Mouse (Mus musculus) hindbrain, embryonic 11.5 days (tissue): Measurements from ENCODE around the gene Krt39. TPM values are rescaled to one million over a fixed set of nuclear protein-coding genes. Genes with fewer than 3 reads are reported as not detected.

Source experiments
- ATAC-seq: fragments of 200-750 bp; cut with Nextera tagmentation; 2 replicates; pipeline ENCODE4 v1.8.0; 2017; ENCODE audit warnings: mild to moderate bottlenecking, moderate TSS enrichment, moderate library complexity; ENCODE audit not compliant: low FRiP score
- DNase-seq: peaks from one replicate; pipeline ENCODE4 v3.0.0-alpha.2; 2015; ENCODE audit warnings: low spot score
- H3K27ac ChIP-seq: fragments of 300-500 bp; sonication (generic); 2 replicates; pipeline ENCODE4 v1.5.1; 2014; ENCODE audit warnings: mild to moderate bottlenecking, low read depth, low read length
- H3K27me3 ChIP-seq: fragments of 300-500 bp; sonication (generic); 2 replicates; pipeline ENCODE4 v1.6.1; 2014; ENCODE audit warnings: mild to moderate bottlenecking, low read length, moderate library complexity, mixed read lengths; ENCODE audit not compliant: control insufficient read depth, insufficient read depth
- H3K36me3 ChIP-seq: fragments of 300-500 bp; sonication (generic); 2 replicates; pipeline ENCODE4 v1.6.1; 2014; ENCODE audit warnings: mild to moderate bottlenecking, low read length, moderate library complexity, mixed read lengths; ENCODE audit not compliant: control insufficient read depth, insufficient read depth
- H3K4me1 ChIP-seq: fragments of 300-500 bp; sonication (generic); replicated peaks from 2 replicates; pipeline ENCODE4 v1.6.1; 2014; ENCODE audit warnings: low read length, mixed read lengths; ENCODE audit not compliant: control insufficient read depth, insufficient read depth
- H3K4me2 ChIP-seq: fragments of 300-500 bp; sonication (generic); replicated peaks from 2 replicates; pipeline ENCODE4 v1.6.1; 2014; ENCODE audit warnings: mild to moderate bottlenecking, low read depth, low read length
- H3K4me3 ChIP-seq: fragments of 300-500 bp; sonication (generic); 2 replicates; pipeline ENCODE4 v1.5.1; 2014; ENCODE audit warnings: low read depth, low read length
- H3K9ac ChIP-seq: fragments of 300-500 bp; sonication (generic); 2 replicates; pipeline ENCODE4 v1.6.1; 2014; ENCODE audit warnings: low read depth, low read length
- H3K9me3 ChIP-seq: fragments of 300-500 bp; sonication (generic); 2 replicates; pipeline ENCODE4 v1.6.1; 2016; ENCODE audit warnings: low read length; ENCODE audit not compliant: control insufficient read depth
- WGBS: fragments of 180-500 bp; shearing (Covaris S2); extraction: QIAGEN DNeasy Blood & Tissue Kit; methylation state at CpG from one replicate; pipeline ENCODE4 v1.1.7; 2014; 5-methylcytosine and 5-hydroxymethylcytosine counted together
- polyA plus RNA-seq: library from polyadenylated mRNA; unstranded; fragments of >200 nt; fragmentation: Nextera tagmentation; extraction: Ambion mirVana; gene quantifications from 2 replicates; pipeline ENCODE4 v1.2.1, GENCODE M21; 2014

Krt39 gene
- not detected in 2 replicates for polyA plus RNA-seq

DNA sequence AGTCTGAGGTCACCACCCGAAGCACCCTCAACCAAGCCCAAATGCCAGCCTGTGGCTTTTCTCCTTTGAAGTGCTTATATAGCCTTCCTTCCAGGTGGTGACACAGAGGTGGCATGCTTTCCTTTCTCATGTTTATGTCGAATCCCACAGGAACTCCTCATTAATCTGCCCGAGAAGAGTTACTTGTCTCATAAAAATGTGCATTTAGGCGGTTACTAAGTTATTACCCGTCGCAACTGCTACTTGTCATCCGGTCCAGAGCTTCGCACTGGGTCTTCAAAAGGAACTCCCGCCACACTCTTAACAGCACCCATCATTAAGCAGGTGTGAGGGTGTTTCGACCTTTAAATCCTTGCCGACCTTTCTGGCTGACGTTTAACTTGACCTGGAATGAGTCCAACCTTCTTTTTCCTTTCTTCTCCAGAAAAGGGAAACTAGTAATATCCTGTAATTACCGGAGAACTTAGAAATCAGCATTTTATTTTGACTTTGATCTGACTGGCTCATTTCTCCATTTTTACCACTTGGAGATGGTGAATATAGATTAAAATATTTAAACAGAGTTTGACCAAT, at the start of gene Krt39:
TSS of gene Krt39 (minus strand) at position 51 of the 573 bp plus-strand sequence.
- no peak within 1 kb of the TSS for H3K4me3 ChIP-seq
- H3K27ac ChIP-seq = no peak within 1 kb of the TSS
- no peaks in the 10 kb centered on the region for H3K4me1 ChIP-seq
- H3K36me3 ChIP-seq = no peaks in the 10 kb centered on the region
- no peak for ATAC-seq
- no peaks in the 10 kb centered on the region for H3K9me3 ChIP-seq
- H3K27me3 ChIP-seq = no peaks in the 10 kb centered on the region
- no peak within 1 kb of the TSS for H3K9ac ChIP-seq
- no peak within 1 kb of the TSS for H3K4me2 ChIP-seq
- 87% methylated on average over 13 of the region's 13 CpGs for WGBS
- DNase-seq = no peak

- Histone ChIP-seq H3K36me3 (no peaks in the 10 kb centered on the region), H3K27ac (no peak within 1 kb of the TSS), H3K4me1 (no peaks in the 10 kb centered on the region), H3K9me3 (no peaks in the 10 kb centered on the region), H3K4me3 (no peak within 1 kb of the TSS), H3K27me3 (no peaks in the 10 kb centered on the region), H3K9ac (no peak within 1 kb of the TSS), H3K4me2 (no peak within 1 kb of the TSS)
- 94% methylated on average over 7 of the region's 7 CpGs for WGBS
- ATAC-seq (no peak), DNase-seq (no peak)
These were observed 45.4 kb upstream of the Krt39 start, which contains the start of gene Krtap3-1 for GRCm38 (mm10) chr11:99566530-99566929. Gene Krtap3-1 (minus strand): TSS chr11:99566630.

DNA sequence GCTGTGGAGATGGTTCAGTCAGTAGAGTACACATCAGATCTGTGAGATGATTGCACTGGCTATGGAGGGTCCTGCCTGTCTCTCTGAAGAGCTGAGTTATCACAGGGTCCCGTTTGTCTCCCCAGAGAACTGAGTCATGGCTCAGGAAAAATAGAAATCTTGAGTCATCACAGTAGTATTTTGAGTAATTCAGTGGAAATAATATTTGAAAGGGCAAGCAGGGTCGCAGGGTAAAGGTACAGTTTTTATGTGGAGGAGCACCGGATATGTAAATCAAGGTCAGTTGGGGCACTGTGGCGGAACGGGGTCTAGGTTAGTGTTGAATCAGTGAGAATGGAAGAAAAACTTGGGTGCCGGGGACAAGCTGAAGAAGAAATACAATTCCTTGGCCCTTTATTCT, 41.4 kb upstream of the Krt39 start:
- H3K9ac ChIP-seq = no peak overlapping the region
- no peaks in the 10 kb centered on the region for H3K27me3 ChIP-seq
- DNase-seq (no peak), ATAC-seq (no peak)
- H3K4me3 ChIP-seq = no peak overlapping the region
- no peak overlapping the region for H3K27ac ChIP-seq
- WGBS = 81% methylated on average over 6 of the region's 6 CpGs
- no peaks in the 10 kb centered on the region for H3K4me1 ChIP-seq
- no peaks in the 10 kb centered on the region for H3K36me3 ChIP-seq
- no peak overlapping the region for H3K4me2 ChIP-seq
- H3K9me3 ChIP-seq = no peaks in the 10 kb centered on the region

DNA sequence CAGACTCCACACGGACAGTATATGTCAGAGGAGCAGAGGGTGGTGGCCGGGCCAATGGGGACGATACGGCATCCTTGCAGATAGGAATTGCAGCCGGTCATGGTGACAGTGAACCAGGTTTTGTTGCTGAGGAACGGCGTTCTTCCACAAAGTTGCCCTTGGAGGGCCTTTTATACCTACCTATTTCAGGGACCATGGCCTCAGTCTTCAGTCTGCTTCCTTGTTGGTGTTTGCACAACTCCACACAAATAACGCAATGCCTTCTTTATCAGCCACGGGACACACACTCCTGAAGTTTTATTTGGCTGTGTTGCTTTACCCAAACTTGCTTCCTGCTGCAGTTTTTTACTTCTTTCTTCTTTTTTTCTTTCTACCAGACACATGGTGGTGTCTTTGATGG, 38.2 kb upstream of the Krt39 start, which contains the start of gene Gm11939:
TSS of gene Gm11939 (minus strand) at position 101 of the 400 bp plus-strand sequence.
- H3K4me3 ChIP-seq = no peak within 1 kb of the TSS
- H3K27me3 ChIP-seq = no peaks in the 10 kb centered on the region
- H3K4me2 ChIP-seq = no peak within 1 kb of the TSS
- no peak within 1 kb of the TSS for H3K9ac ChIP-seq
- WGBS = 88% methylated on average over 9 of the region's 9 CpGs
- ATAC-seq (no peak), DNase-seq (no peak)
- H3K9me3 ChIP-seq = no peaks in the 10 kb centered on the region
- H3K27ac ChIP-seq = no peak within 1 kb of the TSS
- no peaks in the 10 kb centered on the region for H3K4me1 ChIP-seq
- no peaks in the 10 kb centered on the region for H3K36me3 ChIP-seq

DNA sequence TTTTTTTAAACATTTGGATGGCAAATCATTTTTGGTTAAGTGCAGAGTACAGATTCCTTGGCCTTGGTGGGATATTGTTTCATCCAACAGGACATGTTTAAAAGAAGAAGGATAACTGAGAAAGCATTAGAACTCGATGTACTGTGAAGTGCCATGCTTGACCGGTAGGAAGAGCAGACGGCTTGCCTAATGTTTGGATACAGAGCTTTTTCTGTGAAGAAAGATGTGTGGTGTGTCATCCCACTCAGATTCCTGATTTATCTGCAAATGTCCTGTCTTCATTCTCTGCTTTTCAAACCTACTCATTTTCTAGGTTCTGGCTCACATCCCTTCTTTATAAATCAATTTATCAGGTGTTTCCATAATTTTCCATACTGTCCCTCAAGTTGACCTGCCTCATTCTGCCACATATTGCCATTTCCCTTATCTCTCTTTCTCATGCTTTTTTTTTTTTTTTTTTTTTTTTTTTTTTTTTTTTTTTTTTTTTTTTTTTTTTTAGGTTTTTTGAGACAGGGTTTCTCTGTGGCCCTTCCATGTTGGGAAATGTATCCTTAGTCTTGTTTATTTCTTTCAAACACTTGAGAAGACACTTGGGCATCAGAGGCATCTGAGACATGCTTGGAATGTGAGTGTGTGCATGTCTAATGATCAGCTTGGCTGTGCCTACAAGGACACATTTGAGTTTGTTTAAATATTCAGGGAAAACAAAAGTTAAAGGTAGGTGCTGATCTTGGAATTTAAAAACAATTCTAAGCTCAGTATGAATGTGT, 37.0 kb upstream of the Krt39 start:
- H3K4me2 ChIP-seq = no peak overlapping the region
- H3K4me1 ChIP-seq = no peaks in the 10 kb centered on the region
- DNase-seq (no peak), ATAC-seq (no peak)
- H3K4me3 ChIP-seq = no peak overlapping the region
- H3K27ac ChIP-seq = no peak overlapping the region
- WGBS = 74% methylated on average over 3 of the region's 3 CpGs
- H3K9me3 ChIP-seq = no peaks in the 10 kb centered on the region
- H3K27me3 ChIP-seq = no peaks in the 10 kb centered on the region
- H3K9ac ChIP-seq = no peak overlapping the region
- H3K36me3 ChIP-seq = no peaks in the 10 kb centered on the region

GRCm38 (mm10) chr11:99556753-99557152, 35.6 kb upstream of the Krt39 start, which contains the start of gene Krtap3-2:
Gene Krtap3-2 (minus strand): TSS chr11:99556853.
- no peak within 1 kb of the TSS for H3K9ac ChIP-seq
- H3K27ac ChIP-seq = no peak within 1 kb of the TSS
- H3K27me3 ChIP-seq = no peaks in the 10 kb centered on the region
- H3K36me3 ChIP-seq = no peaks in the 10 kb centered on the region
- ATAC-seq (no peak), DNase-seq (no peak)
- 88% methylated on average over 2 of the region's 2 CpGs for WGBS
- H3K4me3 ChIP-seq = no peak within 1 kb of the TSS
- H3K4me1 ChIP-seq = no peaks in the 10 kb centered on the region
- no peak within 1 kb of the TSS for H3K4me2 ChIP-seq
- H3K9me3 ChIP-seq = no peaks in the 10 kb centered on the region

GRCm38 (mm10) chr11:99556195-99556594, 35.1 kb upstream of the Krt39 start:
- DNase-seq = no peak
- Histone ChIP-seq H3K4me2 (no peak overlapping the region), H3K36me3 (no peaks in the 10 kb centered on the region), H3K4me3 (no peak overlapping the region), H3K27ac (no peak overlapping the region), H3K27me3 (no peaks in the 10 kb centered on the region), H3K9me3 (no peaks in the 10 kb centered on the region), H3K4me1 (no peaks in the 10 kb centered on the region), H3K9ac (no peak overlapping the region)
- 82% methylated on average over 2 of the region's 2 CpGs for WGBS
- ATAC-seq = no peak

- Histone ChIP-seq H3K36me3 (no peaks in the 10 kb centered on the region), H3K9me3 (no peaks in the 10 kb centered on the region), H3K9ac (no peak within 1 kb of the TSS), H3K4me1 (no peaks in the 10 kb centered on the region), H3K27me3 (no peaks in the 10 kb centered on the region), H3K27ac (no peak within 1 kb of the TSS), H3K4me3 (no peak within 1 kb of the TSS), H3K4me2 (no peak within 1 kb of the TSS)
- DNase-seq = no peak
- WGBS = 67% methylated on average over 4 of the region's 4 CpGs
- no peak for ATAC-seq
These were observed 29.6 kb upstream of the Krt39 start, which contains the start of gene Krtap3-3 for GRCm38 (mm10) chr11:99550765-99551164. Gene Krtap3-3 (minus strand): TSS chr11:99550865.

GRCm38 (mm10) chr11:99547892-99548291, 26.8 kb upstream of the Krt39 start:
- Histone ChIP-seq H3K4me2 (no peak overlapping the region), H3K27me3 (no peaks in the 10 kb centered on the region), H3K9ac (no peak overlapping the region), H3K4me3 (no peak overlapping the region), H3K36me3 (no peaks in the 10 kb centered on the region), H3K4me1 (no peaks in the 10 kb centered on the region), H3K27ac (no peak overlapping the region), H3K9me3 (no peaks in the 10 kb centered on the region)
- ATAC-seq (no peak), DNase-seq (no peak)
